Mouse (Mus musculus) ES-Bruce4 (cell line): ENCODE data around the gene Tcp11l1.

Source experiments
- CTCF ChIP-seq: IDR thresholded peaks from one replicate; pipeline ENCODE4 v1.8.1; 2011; ENCODE audit warnings: low read depth, low read length
- POLR2A ChIP-seq: IDR thresholded peaks from one replicate; pipeline ENCODE4 v1.8.1; 2011; ENCODE audit warnings: low read length; ENCODE audit not compliant: insufficient read depth

GRCm38 (mm10) chr2:104712486-104712809 is 479 bp upstream of the Tcp11l1 start:
- TF ChIP-seq POLR2A = no peak
- TF ChIP-seq CTCF = no peak
